Mouse (Mus musculus): ENCODE results near the gene Hephl1. TPM values are rescaled to one million over a fixed set of nuclear protein-coding genes. Genes with fewer than 3 reads are reported as not detected.
"Not testable (repeated sequence)": the region's sequence is repeated elsewhere in the genome, so short reads cannot be mapped to it uniquely, and the experiment has no call there.

The Hephl1 gene
- polyA plus RNA-seq, 1 experiment from 2014 or later, result not detected

DNA sequence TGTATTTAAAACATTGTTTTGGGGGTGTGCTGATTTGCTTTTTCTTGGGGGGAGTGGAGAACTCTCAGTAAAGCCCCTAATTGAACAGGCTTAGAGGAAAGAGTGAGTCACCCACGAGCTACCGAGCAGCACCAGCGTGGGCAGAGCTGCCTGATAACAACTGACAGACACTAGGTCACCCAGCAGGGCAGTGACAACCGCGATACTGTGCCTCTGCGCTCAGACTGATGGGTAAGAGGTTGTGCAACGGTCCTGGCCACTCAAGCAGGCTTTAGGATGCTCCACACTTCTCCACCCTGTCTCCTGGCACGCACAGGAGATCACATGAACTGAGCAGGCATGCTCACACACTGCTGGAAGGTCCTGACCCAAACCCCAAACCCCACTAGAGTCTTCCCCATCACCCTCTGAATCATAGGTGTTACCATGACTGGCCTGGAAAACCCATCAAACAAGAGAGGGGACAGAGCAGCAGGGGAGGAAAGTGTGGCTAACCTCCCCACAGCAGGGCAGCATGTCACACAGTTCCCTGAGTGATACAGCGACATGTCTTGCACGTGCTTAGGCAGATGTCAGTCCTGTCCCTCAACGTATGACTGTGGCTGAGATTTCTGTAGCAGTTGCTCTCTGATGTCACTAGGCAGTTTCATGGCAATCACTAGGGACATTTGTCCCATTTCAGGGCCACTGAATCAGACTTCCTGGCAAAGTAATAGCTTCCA is 8.2 kb downstream of the Hephl1 start:
- Histone ChIP-seq H3K27ac (replicated peaks) (no peak overlapping the region), H3K9ac (no peak overlapping the region), H3K9me3 (replicated peaks) (no peaks in the 10 kb centered on the region), H3K4me1 (replicated peaks) (peaks cover 17% of the 10 kb centered on the region; the same call in 1 of the 2 replicates), H3K4me2 (no peak overlapping the region), H3K36me3 (replicated peaks) (no peaks in the 10 kb centered on the region), H3K4me3 (replicated peaks) (no peak overlapping the region), H3K27me3 (no peaks in the 10 kb centered on the region)
- no peak for ATAC-seq (ENCODE audit: insufficient read depth)
- 32% methylated on average over 11 of the region's 11 CpGs for WGBS (ENCODE audit: insufficient replicate concordance)

DNA sequence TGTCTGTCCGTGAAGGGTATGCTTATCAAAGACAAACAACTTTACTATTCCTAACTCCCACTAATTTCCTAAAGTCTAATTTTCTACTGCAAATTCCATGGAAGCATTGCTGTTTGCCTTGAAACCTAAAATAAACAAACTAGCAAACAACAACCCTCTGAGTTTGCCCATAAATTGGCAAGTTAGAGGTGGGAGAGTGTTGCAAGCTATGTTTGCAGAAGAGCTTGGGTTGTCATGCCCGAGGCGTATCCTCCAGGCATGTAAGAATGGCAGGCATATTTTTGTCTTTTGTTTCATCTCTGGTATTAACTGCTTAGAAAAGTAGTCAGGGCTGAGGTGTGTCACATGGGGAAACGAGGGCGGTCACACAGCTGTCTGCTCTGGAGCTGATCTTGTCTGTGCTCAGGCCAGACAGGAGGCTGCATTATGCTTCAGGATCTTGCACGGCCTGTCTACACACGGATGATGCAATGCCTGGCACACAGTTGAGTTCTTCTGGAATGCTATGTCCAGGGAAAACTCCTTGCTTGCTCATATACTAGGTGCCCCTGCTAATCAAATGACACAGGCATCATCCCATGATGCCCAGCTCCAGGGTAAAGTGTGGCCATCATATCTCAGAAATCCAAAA is 10.3 kb downstream of the Hephl1 start:
- H3K9me3 ChIP-seq (replicated peaks), result no peaks in the 10 kb centered on the region
- no peak overlapping the region for H3K4me3 ChIP-seq (replicated peaks)
- no peak for ATAC-seq (ENCODE audit: insufficient read depth)
- H3K27me3 ChIP-seq, result no peaks in the 10 kb centered on the region
- no peak overlapping the region for H3K27ac ChIP-seq (replicated peaks)
- peaks cover 35% of the 10 kb centered on the region for H3K4me1 ChIP-seq (replicated peaks)
- 59% methylated on average over 7 of the region's 7 CpGs for WGBS (ENCODE audit: insufficient replicate concordance)
- H3K4me2 ChIP-seq, result no peak overlapping the region
- no peaks in the 10 kb centered on the region for H3K36me3 ChIP-seq (replicated peaks)
- H3K9ac ChIP-seq, result no peak overlapping the region

DNA sequence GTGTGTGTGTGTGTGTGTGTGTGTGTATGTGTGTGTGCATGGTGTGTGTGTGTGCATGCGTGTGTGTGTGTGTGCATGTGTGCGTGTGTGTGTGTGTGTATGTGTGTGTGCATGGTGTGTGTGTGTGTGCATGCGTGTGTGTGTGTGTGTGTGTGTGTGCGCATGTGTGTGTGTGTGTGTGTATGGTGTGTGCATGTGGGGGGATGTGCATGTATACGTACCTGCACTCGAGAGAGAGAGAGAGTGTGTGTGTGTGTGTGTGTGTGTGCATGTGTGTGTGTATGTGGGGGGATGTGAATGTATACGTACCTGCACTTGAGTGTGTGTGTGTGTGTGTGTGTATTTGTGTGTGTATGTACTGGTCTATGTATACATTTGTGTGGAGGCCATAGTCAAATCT is 13.5 kb downstream of the Hephl1 start:
- 80% methylated on average over 7 of the region's 7 CpGs for WGBS (ENCODE audit: insufficient replicate concordance)
- H3K36me3 ChIP-seq (replicated peaks), result not testable (repeated sequence)

GRCm38 (mm10) chr9:15097172-15097571 is 14.7 kb downstream of the Hephl1 start:
- peak overlapping the region; percentile 33; the same call in 1 of the 2 replicates for H3K4me2 ChIP-seq
- H3K27ac ChIP-seq (replicated peaks), result 0 out of 2 replicates have a peak overlapping the region, but pooled peaks have one; percentile 10
- H3K36me3 ChIP-seq (replicated peaks), result no peaks in the 10 kb centered on the region
- no peaks in the 10 kb centered on the region for H3K9me3 ChIP-seq (replicated peaks)
- H3K4me3 ChIP-seq (replicated peaks), result no peak overlapping the region
- ATAC-seq (ENCODE audit: insufficient read depth), result peak; percentile 76
- no peak overlapping the region for H3K9ac ChIP-seq
- WGBS (ENCODE audit: insufficient replicate concordance), result 25% methylated on average over 2 of the region's 2 CpGs
- no peaks in the 10 kb centered on the region for H3K27me3 ChIP-seq
- peaks cover 45% of the 10 kb centered on the region for H3K4me1 ChIP-seq (replicated peaks)

More for the DNA sequence above, 13.5 kb downstream of the Hephl1 start:
- H3K4me2 ChIP-seq; H3K9ac ChIP-seq; H3K4me3 ChIP-seq (replicated peaks); H3K27me3 ChIP-seq; ATAC-seq (ENCODE audit: insufficient read depth); H3K9me3 ChIP-seq (replicated peaks); H3K27ac ChIP-seq (replicated peaks): not testable (repeated sequence)
- peaks cover 45% of the 10 kb centered on the region for H3K4me1 ChIP-seq (replicated peaks)

DNA sequence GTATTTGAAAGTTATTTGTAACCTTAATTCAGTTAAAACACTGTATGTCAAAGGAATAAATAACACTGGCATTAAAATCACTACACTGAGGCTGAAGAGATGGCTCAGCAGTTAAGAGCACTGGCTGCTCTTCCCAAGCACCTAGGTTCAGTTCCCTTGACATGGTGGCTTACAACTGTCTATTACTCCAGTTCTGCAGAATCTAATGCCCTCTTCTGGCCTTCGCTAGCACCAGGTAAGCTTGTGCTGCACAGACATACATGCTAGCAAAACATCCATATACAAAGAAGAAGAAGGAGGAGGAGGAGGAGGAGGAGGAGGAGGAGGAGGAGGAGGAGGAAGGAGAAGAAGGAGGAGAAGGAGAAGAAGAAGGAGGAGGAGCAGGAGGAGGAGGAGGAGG is 15.7 kb downstream of the Hephl1 start:
- peaks cover 36% of the 10 kb centered on the region for H3K4me1 ChIP-seq (replicated peaks)
- WGBS (ENCODE audit: insufficient replicate concordance), result 86% methylated on average over 1 of the region's 1 CpGs
- no peaks in the 10 kb centered on the region for H3K36me3 ChIP-seq (replicated peaks)
- no peaks in the 10 kb centered on the region for H3K27me3 ChIP-seq
- H3K4me3 ChIP-seq (replicated peaks), result no peak overlapping the region
- no peaks in the 10 kb centered on the region for H3K9me3 ChIP-seq (replicated peaks)
- H3K4me2 ChIP-seq, result no peak overlapping the region
- H3K9ac ChIP-seq, result no peak overlapping the region
- no peak overlapping the region for H3K27ac ChIP-seq (replicated peaks)
- no peak for ATAC-seq (ENCODE audit: insufficient read depth)

DNA sequence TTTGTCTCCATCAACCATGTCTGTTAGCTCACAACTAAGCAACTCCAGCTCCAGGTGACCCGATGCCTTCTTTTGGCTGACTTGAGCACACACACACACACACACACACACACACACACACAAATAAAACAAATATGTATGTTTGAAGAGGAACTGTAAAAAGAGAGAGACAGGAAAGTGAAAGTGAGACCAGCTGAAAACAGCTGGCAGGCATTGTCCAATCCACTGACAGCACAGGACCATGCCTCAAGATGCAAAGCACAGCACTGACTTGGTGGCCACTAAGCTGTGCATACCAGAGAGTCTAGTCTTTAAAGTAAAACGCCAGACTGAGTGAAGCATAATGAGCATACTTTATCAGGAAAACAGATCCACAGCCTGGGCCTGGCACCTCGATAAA is 16.7 kb downstream of the Hephl1 start:
- Histone ChIP-seq H3K4me1 (replicated peaks) (peaks cover 30% of the 10 kb centered on the region), H3K4me2 (no peak overlapping the region), H3K36me3 (replicated peaks) (no peaks in the 10 kb centered on the region), H3K9me3 (replicated peaks) (no peaks in the 10 kb centered on the region), H3K27ac (replicated peaks) (no peak overlapping the region), H3K9ac (no peak overlapping the region), H3K27me3 (no peaks in the 10 kb centered on the region), H3K4me3 (replicated peaks) (no peak overlapping the region)
- 31% methylated on average over 3 of the region's 3 CpGs for WGBS (ENCODE audit: insufficient replicate concordance)
- ATAC-seq (ENCODE audit: insufficient read depth), result no peak

DNA sequence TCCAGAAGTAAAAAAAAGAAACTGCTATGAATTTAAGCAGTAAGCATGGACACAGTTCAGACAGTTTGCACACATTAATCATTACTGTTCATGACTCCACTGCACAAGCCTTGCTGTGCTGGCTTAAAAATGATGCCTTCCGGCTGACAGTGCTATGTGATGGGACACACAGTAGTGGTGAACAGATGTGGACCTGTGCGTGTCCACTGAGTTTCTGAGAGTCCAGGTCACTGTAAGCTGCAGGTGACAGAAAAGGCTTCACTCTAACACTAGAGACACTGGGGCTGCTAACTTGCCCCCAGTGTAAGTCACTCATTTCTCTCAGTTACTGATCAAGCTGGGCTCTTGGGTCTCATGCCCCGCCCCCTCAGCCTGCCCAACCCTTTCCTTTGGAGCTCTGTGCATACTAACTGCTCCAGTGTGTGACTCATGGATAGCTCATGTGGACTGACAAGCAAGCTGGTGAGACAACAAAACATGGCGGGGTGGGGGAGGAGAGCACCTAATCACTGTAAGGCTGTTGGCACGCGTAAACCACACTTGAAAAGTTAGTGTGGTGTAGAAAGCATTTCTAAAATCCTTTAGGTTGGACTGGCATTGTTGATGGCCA is 43.1 kb downstream of the Hephl1 start:
- Histone ChIP-seq H3K27ac (replicated peaks) (no peak overlapping the region), H3K4me3 (replicated peaks) (no peak overlapping the region), H3K4me1 (replicated peaks) (no peaks in the 10 kb centered on the region), H3K9ac (no peak overlapping the region), H3K4me2 (no peak overlapping the region), H3K27me3 (no peaks in the 10 kb centered on the region), H3K36me3 (replicated peaks) (no peaks in the 10 kb centered on the region), H3K9me3 (replicated peaks) (no peaks in the 10 kb centered on the region)
- no peak for ATAC-seq (ENCODE audit: insufficient read depth)
- 60% methylated on average over 6 of the region's 6 CpGs for WGBS (ENCODE audit: insufficient replicate concordance)

GRCm38 (mm10) chr9:15067995-15068685 is 43.8 kb downstream of the Hephl1 start:
- Histone ChIP-seq H3K27me3 (no peaks in the 10 kb centered on the region), H3K4me3 (replicated peaks) (no peak overlapping the region), H3K9ac (no peak overlapping the region), H3K36me3 (replicated peaks) (no peaks in the 10 kb centered on the region), H3K4me2 (no peak overlapping the region), H3K9me3 (replicated peaks) (no peaks in the 10 kb centered on the region), H3K27ac (replicated peaks) (no peak overlapping the region), H3K4me1 (replicated peaks) (no peaks in the 10 kb centered on the region)
- ATAC-seq (ENCODE audit: insufficient read depth), result no peak
- WGBS (ENCODE audit: insufficient replicate concordance), result 67% methylated on average over 7 of the region's 7 CpGs

- H3K27me3 ChIP-seq, result no peaks in the 10 kb centered on the region
- no peak overlapping the region for H3K9ac ChIP-seq
- no peak overlapping the region for H3K4me3 ChIP-seq (replicated peaks)
- no peaks in the 10 kb centered on the region for H3K9me3 ChIP-seq (replicated peaks)
- no peak for ATAC-seq (ENCODE audit: insufficient read depth)
- H3K4me1 ChIP-seq (replicated peaks), result no peaks in the 10 kb centered on the region
- 6% methylated on average over 1 of the region's 1 CpGs for WGBS (ENCODE audit: insufficient replicate concordance)
- no peaks in the 10 kb centered on the region for H3K36me3 ChIP-seq (replicated peaks)
- H3K27ac ChIP-seq (replicated peaks), result no peak overlapping the region
- H3K4me2 ChIP-seq, result no peak overlapping the region
These were observed 47.7 kb downstream of the Hephl1 start for GRCm38 (mm10) chr9:15064176-15064575.

- Histone ChIP-seq H3K27ac (replicated peaks) (no peak overlapping the region), H3K9ac (no peak overlapping the region), H3K4me3 (replicated peaks) (no peak overlapping the region), H3K9me3 (replicated peaks) (no peaks in the 10 kb centered on the region), H3K36me3 (replicated peaks) (no peaks in the 10 kb centered on the region), H3K4me1 (replicated peaks) (no peaks in the 10 kb centered on the region), H3K4me2 (no peak overlapping the region), H3K27me3 (no peaks in the 10 kb centered on the region)
- ATAC-seq (ENCODE audit: insufficient read depth), result no peak
- WGBS (ENCODE audit: insufficient replicate concordance), result 55% methylated on average over 5 of the region's 5 CpGs
These were observed 51.1 kb downstream of the Hephl1 start for GRCm38 (mm10) chr9:15060847-15061246.

GRCm38 (mm10) chr9:15060026-15060425 is 51.9 kb downstream of the Hephl1 start:
- ATAC-seq (ENCODE audit: insufficient read depth), result no peak
- H3K9me3 ChIP-seq (replicated peaks), result no peaks in the 10 kb centered on the region
- no peak overlapping the region for H3K4me2 ChIP-seq
- H3K9ac ChIP-seq, result no peak overlapping the region
- no peak overlapping the region for H3K27ac ChIP-seq (replicated peaks)
- H3K4me1 ChIP-seq (replicated peaks), result no peaks in the 10 kb centered on the region
- H3K4me3 ChIP-seq (replicated peaks), result no peak overlapping the region
- WGBS (ENCODE audit: insufficient replicate concordance), result 64% methylated on average over 6 of the region's 6 CpGs
- no peaks in the 10 kb centered on the region for H3K27me3 ChIP-seq
- H3K36me3 ChIP-seq (replicated peaks), result no peaks in the 10 kb centered on the region
